Mouse (Mus musculus) forebrain, embryonic 10.5 days (tissue): ENCODE results near the gene Sema4d. TPM values are rescaled to one million over a fixed set of nuclear protein-coding genes. Genes with fewer than 3 reads are reported as not detected.

Experiments used
- DNase-seq: peaks from one replicate; pipeline ENCODE4 v3.0.0-alpha.2; 2017; ENCODE audit warnings: low spot score; ENCODE audit errors: extremely low spot score
- H3K27ac ChIP-seq: fragments of 300-500 bp; sonication (generic); 2 replicates; pipeline ENCODE4 v1.5.1; 2016; ENCODE audit warnings: mild to moderate bottlenecking
- H3K27me3 ChIP-seq: fragments of 300-500 bp; sonication (generic); 2 replicates; pipeline ENCODE4 v1.6.1; 2016; ENCODE audit warnings: mild to moderate bottlenecking; ENCODE audit not compliant: poor library complexity, severe bottlenecking
- H3K36me3 ChIP-seq: fragments of 300-500 bp; sonication (generic); replicated peaks from 2 replicates; pipeline ENCODE4 v1.6.1; 2016; ENCODE audit warnings: mild to moderate bottlenecking, moderate library complexity
- H3K4me1 ChIP-seq: fragments of 300-500 bp; sonication (generic); 2 replicates; pipeline ENCODE4 v1.6.1; 2016
- H3K4me3 ChIP-seq: fragments of 300-500 bp; sonication (generic); 2 replicates; pipeline ENCODE4 v1.5.1; 2016; ENCODE audit warnings: mild to moderate bottlenecking, moderate library complexity
- H3K9me3 ChIP-seq: fragments of 300-500 bp; sonication (generic); 2 replicates; pipeline ENCODE4 v1.6.1; 2016; ENCODE audit warnings: mild to moderate bottlenecking, moderate library complexity
- WGBS: fragments of 180-500 bp; shearing (Covaris S2); methylation state at CpG from one replicate; pipeline ENCODE4 v1.1.7; 2016; 5-methylcytosine and 5-hydroxymethylcytosine counted together
- polyA plus RNA-seq: library from polyadenylated mRNA; unstranded; fragments of >200 nt; fragmentation: Nextera tagmentation; extraction: Ambion mirVana; gene quantifications from 2 replicates; pipeline ENCODE4 v1.2.1, GENCODE M21; 2016

Sema4d gene
- polyA plus RNA-seq, 1 experiment from 2014 or later = 8.4 TPM

GRCm38 (mm10) chr13:51830744-51831450, 37.4 kb upstream of the Sema4d start:
- peaks cover 9% of the 10 kb centered on the region for H3K4me1 ChIP-seq
- DNase-seq = no peak
- no peak overlapping the region for H3K27ac ChIP-seq
- H3K27me3 ChIP-seq = peaks cover 5% of the 10 kb centered on the region; the same call in 1 of the 2 replicates
- H3K9me3 ChIP-seq = no peaks in the 10 kb centered on the region
- WGBS = 34% methylated on average over 10 of the region's 10 CpGs
- H3K4me3 ChIP-seq = no peak overlapping the region
- no peaks in the 10 kb centered on the region for H3K36me3 ChIP-seq

DNA sequence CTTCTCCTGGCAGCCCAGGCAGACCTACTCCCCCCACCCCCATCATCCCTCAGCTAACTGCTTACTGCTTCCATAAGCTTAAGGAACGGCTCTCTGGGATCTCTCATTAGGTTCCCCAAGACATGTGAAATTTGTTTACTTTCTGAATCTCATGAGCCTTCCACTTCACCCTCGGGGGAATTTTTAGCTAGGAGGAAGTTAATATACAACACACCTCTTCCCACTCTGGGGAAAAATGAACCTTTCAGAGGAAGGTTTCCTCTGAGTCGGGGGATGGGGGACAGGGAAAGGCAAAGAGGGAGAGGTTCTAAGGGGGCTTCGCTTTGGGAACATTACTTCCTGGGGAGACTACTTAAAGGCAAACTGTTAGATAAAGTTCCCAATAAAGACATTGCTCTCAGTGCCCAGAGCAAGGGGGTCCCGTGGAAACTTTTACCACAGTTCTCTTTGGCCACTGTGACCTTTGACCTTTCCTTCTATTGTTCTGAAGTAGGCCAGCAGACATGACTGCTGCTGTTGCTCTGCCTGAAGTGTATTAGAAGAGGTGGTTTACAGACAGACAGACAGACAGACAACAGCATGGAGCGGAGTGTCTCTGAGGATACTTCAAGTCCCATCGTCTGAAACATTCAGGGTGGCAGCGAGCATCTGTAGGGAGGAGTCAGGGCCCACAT, 30.4 kb upstream of the Sema4d start:
- WGBS = 47% methylated on average over 8 of the region's 8 CpGs
- Histone ChIP-seq H3K36me3 (no peaks in the 10 kb centered on the region), H3K4me3 (no peak overlapping the region), H3K4me1 (peaks cover 17% of the 10 kb centered on the region), H3K27ac (peak overlapping the region; percentile 15; the same call in 1 of the 2 replicates), H3K27me3 (no peaks in the 10 kb centered on the region), H3K9me3 (no peaks in the 10 kb centered on the region; the same call in 1 of the 2 replicates)
- DNase-seq = no peak

- Histone ChIP-seq H3K4me1 (peaks cover 17% of the 10 kb centered on the region), H3K9me3 (no peaks in the 10 kb centered on the region; the same call in 1 of the 2 replicates), H3K36me3 (no peaks in the 10 kb centered on the region), H3K27me3 (no peaks in the 10 kb centered on the region), H3K27ac (no peak overlapping the region), H3K4me3 (no peak overlapping the region)
- no peak for DNase-seq
- 79% methylated on average over 3 of the region's 3 CpGs for WGBS
These were observed 28.4 kb upstream of the Sema4d start for GRCm38 (mm10) chr13:51821988-51822387.

GRCm38 (mm10) chr13:51819351-51819750, 25.8 kb upstream of the Sema4d start:
- Histone ChIP-seq H3K27me3 (no peaks in the 10 kb centered on the region), H3K4me3 (no peak overlapping the region), H3K9me3 (no peaks in the 10 kb centered on the region; the same call in 1 of the 2 replicates), H3K4me1 (peaks cover 13% of the 10 kb centered on the region), H3K27ac (no peak overlapping the region), H3K36me3 (no peaks in the 10 kb centered on the region)
- 85% methylated on average over 6 of the region's 6 CpGs for WGBS
- DNase-seq = no peak

GRCm38 (mm10) chr13:51818944-51819326, 25.4 kb upstream of the Sema4d start:
- 85% methylated on average over 3 of the region's 3 CpGs for WGBS
- Histone ChIP-seq H3K27ac (no peak overlapping the region), H3K9me3 (no peaks in the 10 kb centered on the region; the same call in 1 of the 2 replicates), H3K4me1 (peaks cover 13% of the 10 kb centered on the region), H3K4me3 (no peak overlapping the region), H3K27me3 (no peaks in the 10 kb centered on the region), H3K36me3 (no peaks in the 10 kb centered on the region)
- no peak for DNase-seq

GRCm38 (mm10) chr13:51818170-51818943, 24.8 kb upstream of the Sema4d start:
- H3K36me3 ChIP-seq = no peaks in the 10 kb centered on the region
- DNase-seq = no peak
- H3K4me3 ChIP-seq = no peak overlapping the region
- no peaks in the 10 kb centered on the region for H3K27me3 ChIP-seq
- H3K9me3 ChIP-seq = no peaks in the 10 kb centered on the region; the same call in 1 of the 2 replicates
- no peak overlapping the region for H3K27ac ChIP-seq
- peaks cover 13% of the 10 kb centered on the region for H3K4me1 ChIP-seq
- WGBS = 87% methylated on average over 6 of the region's 6 CpGs

GRCm38 (mm10) chr13:51816559-51817041, 23.1 kb upstream of the Sema4d start:
- no peak overlapping the region for H3K27ac ChIP-seq
- peaks cover 19% of the 10 kb centered on the region for H3K4me1 ChIP-seq
- no peaks in the 10 kb centered on the region for H3K36me3 ChIP-seq
- WGBS = 86% methylated on average over 5 of the region's 5 CpGs
- H3K27me3 ChIP-seq = no peaks in the 10 kb centered on the region
- no peak overlapping the region for H3K4me3 ChIP-seq
- H3K9me3 ChIP-seq = no peaks in the 10 kb centered on the region; the same call in 1 of the 2 replicates
- no peak for DNase-seq

- Histone ChIP-seq H3K4me1 (peaks cover 19% of the 10 kb centered on the region), H3K9me3 (no peaks in the 10 kb centered on the region; the same call in 1 of the 2 replicates), H3K27ac (no peak overlapping the region), H3K27me3 (no peaks in the 10 kb centered on the region), H3K36me3 (no peaks in the 10 kb centered on the region), H3K4me3 (no peak overlapping the region)
- WGBS = 83% methylated on average over 9 of the region's 9 CpGs
- DNase-seq = no peak
These were observed 22.4 kb upstream of the Sema4d start for GRCm38 (mm10) chr13:51815865-51816504.

- no peaks in the 10 kb centered on the region for H3K27me3 ChIP-seq
- no peak for DNase-seq
- 93% methylated on average over 6 of the region's 6 CpGs for WGBS
- H3K4me3 ChIP-seq = no peak overlapping the region
- H3K36me3 ChIP-seq = no peaks in the 10 kb centered on the region
- no peak overlapping the region for H3K27ac ChIP-seq
- no peaks in the 10 kb centered on the region for H3K9me3 ChIP-seq
- H3K4me1 ChIP-seq = peaks cover 19% of the 10 kb centered on the region
These were observed 21.1 kb upstream of the Sema4d start for GRCm38 (mm10) chr13:51814646-51815045.

DNA sequence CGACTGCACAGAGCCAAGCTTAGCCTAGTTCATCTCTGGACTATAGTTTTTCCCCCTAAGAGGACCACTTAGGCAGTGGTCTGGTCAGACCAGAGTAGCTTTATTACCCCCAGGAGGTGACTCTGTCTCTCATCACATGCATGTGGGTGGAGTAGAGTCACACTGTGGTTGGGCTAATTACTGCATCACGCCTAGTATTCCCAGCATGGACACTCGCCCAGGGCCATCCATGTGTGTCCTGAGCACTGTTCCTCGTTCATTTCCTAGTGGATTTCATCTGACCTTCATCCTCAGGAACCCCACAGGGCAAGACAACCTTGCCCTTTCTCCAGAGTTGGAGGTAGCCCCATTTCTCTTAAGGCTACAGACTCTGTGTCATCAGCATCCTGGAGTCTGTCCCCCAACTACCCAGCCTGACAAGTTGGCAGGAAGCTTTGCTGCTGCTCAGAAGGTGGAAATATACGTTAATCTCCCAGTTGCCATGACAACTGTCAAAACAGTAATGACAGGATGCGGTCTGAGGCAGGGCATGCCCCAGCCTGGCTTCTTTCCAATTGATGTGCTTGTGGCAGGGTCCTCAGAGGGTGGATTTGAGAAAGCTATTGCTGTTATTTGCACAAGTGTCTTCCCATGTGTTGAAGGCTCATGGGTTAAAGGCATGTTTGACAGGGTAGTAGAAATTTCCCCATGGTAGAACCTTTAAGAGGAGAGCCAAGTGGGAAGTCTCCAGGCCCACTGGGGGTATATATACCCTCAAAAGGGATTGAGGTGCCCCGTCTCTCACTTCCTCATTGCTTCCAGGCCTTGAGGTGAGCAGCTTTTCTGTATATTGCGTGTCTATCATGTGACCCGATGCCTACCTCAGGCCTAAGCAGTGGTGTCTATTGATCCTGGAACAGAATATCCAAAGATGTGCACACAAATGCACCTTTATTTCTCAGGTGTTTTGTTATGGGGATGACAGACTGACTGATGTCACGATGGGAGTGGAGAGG, 20.4 kb upstream of the Sema4d start:
- no peak overlapping the region for H3K27ac ChIP-seq
- no peaks in the 10 kb centered on the region for H3K36me3 ChIP-seq
- no peak overlapping the region for H3K4me3 ChIP-seq
- H3K4me1 ChIP-seq = peaks cover 19% of the 10 kb centered on the region
- H3K27me3 ChIP-seq = no peaks in the 10 kb centered on the region
- H3K9me3 ChIP-seq = no peaks in the 10 kb centered on the region
- WGBS = 71% methylated on average over 10 of the region's 10 CpGs
- DNase-seq = no peak

GRCm38 (mm10) chr13:51808141-51808540, 14.6 kb upstream of the Sema4d start:
- DNase-seq = peak; percentile 34
- Histone ChIP-seq H3K9me3 (no peaks in the 10 kb centered on the region), H3K4me1 (peaks cover 16% of the 10 kb centered on the region), H3K36me3 (no peaks in the 10 kb centered on the region), H3K27me3 (no peaks in the 10 kb centered on the region), H3K27ac (no peak overlapping the region), H3K4me3 (no peak overlapping the region)
- WGBS = 33% methylated on average over 12 of the region's 12 CpGs
